Mouse (Mus musculus): Measurements from ENCODE around the gene Rasa2.
"Not testable (repeated sequence)": the region's sequence is repeated elsewhere in the genome, so short reads cannot be mapped to it uniquely, and the experiment has no call there.

The Rasa2 gene

GRCm38 (mm10) chr9:96583076-96583475 is 48.3 kb downstream of the Rasa2 start:
- no peak for DNase-seq (ENCODE audit: low spot score)

- no peak for DNase-seq (ENCODE audit: low spot score)
Observed at GRCm38 (mm10) chr9:96578190-96578589, 53.2 kb downstream of the Rasa2 start.

- DNase-seq (ENCODE audit: low spot score): no peak
Observed at GRCm38 (mm10) chr9:96577674-96578073, 53.7 kb downstream of the Rasa2 start.

- DNase-seq (ENCODE audit: low spot score): peak; percentile 55
Observed at GRCm38 (mm10) chr9:96573252-96573651, 58.2 kb downstream of the Rasa2 start.

GRCm38 (mm10) chr9:96572754-96573153 is 58.7 kb downstream of the Rasa2 start:
- DNase-seq (ENCODE audit: low spot score): no peak

- no peak for DNase-seq (ENCODE audit: low spot score)
Observed at GRCm38 (mm10) chr9:96566470-96566996, 64.9 kb downstream of the Rasa2 start.

GRCm38 (mm10) chr9:96563501-96563900 is 67.9 kb downstream of the Rasa2 start:
- no peak for DNase-seq (ENCODE audit: low spot score)

GRCm38 (mm10) chr9:96559148-96559547 is 72.3 kb downstream of the Rasa2 start:
- DNase-seq (ENCODE audit: low spot score): no peak

GRCm38 (mm10) chr9:96558594-96558993 is 72.8 kb downstream of the Rasa2 start:
- no peak for DNase-seq (ENCODE audit: low spot score)

GRCm38 (mm10) chr9:96554095-96554494 is 77.3 kb downstream of the Rasa2 start:
- DNase-seq (ENCODE audit: low spot score): peak; percentile 40

GRCm38 (mm10) chr9:96545410-96545809 is 86.0 kb downstream of the Rasa2 start:
- no peak for DNase-seq (ENCODE audit: low spot score)

GRCm38 (mm10) chr9:96543643-96544640 is 87.5 kb downstream of the Rasa2 start:
- DNase-seq (ENCODE audit: low spot score): no peak

GRCm38 (mm10) chr9:96538916-96539315 is 92.5 kb downstream of the Rasa2 start:
- DNase-seq (ENCODE audit: low spot score): no peak

GRCm38 (mm10) chr9:96537615-96537919 is 93.8 kb downstream of the Rasa2 start:
- DNase-seq (ENCODE audit: low spot score): no peak

GRCm38 (mm10) chr9:96536895-96537614 is 94.4 kb downstream of the Rasa2 start:
- DNase-seq (ENCODE audit: low spot score): no peak

GRCm38 (mm10) chr9:96536093-96536492 is 95.3 kb downstream of the Rasa2 start:
- not testable (repeated sequence) for DNase-seq (ENCODE audit: low spot score)

- DNase-seq (ENCODE audit: low spot score): no peak
Observed at GRCm38 (mm10) chr9:96535431-96535830, 96.0 kb downstream of the Rasa2 start.

- no peak for DNase-seq (ENCODE audit: low spot score)
Observed at GRCm38 (mm10) chr9:96534256-96534655, 97.2 kb downstream of the Rasa2 start.

- no peak for DNase-seq (ENCODE audit: low spot score)
Observed at GRCm38 (mm10) chr9:96533476-96533875, 97.9 kb downstream of the Rasa2 start.

GRCm38 (mm10) chr9:96532531-96532930 is 98.9 kb downstream of the Rasa2 start:
- no peak for DNase-seq (ENCODE audit: low spot score)

GRCm38 (mm10) chr9:96530674-96531081 is 100.7 kb downstream of the Rasa2 start:
- DNase-seq (ENCODE audit: low spot score): peak; percentile 64

GRCm38 (mm10) chr9:96529961-96530673 is 101.3 kb downstream of the Rasa2 start:
- no peak for DNase-seq (ENCODE audit: low spot score)
